Mouse (Mus musculus) cerebellum, adult 11-12 months (tissue): ENCODE data around the gene Rtn4.
"Not testable (repeated sequence)": the region's sequence is repeated elsewhere in the genome, so short reads cannot be mapped to it uniquely, and the experiment has no call there.

Experiments used
- DNase-seq: peaks from one replicate; pipeline ENCODE4 v3.0.0; 2022

Rtn4 gene

DNA sequence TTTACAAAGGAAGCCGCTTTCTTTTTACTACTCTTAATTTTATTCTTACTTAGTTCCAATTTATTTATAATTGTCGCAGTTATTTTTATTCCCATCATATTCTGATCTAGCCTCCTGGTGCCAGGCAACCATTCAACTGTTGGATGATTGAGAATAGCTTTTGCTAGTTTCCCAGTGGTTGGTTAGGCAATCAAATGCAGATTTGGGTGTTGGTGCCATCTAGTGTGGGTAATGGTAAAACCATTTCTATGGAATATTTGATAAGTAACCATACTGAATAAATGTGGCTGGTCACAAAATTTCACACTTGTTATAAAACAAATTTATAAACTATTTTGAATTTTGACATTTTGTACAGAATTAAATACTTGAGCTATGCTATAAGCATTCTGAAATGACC is 22.0 kb downstream of the Rtn4 start:
- no peak for DNase-seq

DNA sequence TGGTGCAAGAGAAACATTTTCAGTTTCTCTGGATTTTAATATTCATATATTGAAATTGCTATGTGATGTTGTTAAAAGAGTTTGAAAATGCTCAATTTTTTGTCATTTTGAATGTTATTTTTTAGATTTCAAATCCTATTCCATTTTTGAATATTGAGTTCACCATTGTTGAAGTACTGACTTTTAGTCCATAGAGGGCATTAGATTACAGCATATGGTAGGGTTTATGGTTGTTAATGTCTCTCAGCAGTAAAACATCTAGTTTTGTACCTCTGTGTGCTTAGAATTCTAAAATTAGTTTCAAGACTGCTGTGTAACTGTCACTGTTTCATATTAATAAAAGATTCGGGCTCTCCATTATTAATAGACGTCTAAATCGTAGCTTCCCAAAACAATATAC is 22.8 kb downstream of the Rtn4 start:
- DNase-seq, result no peak

DNA sequence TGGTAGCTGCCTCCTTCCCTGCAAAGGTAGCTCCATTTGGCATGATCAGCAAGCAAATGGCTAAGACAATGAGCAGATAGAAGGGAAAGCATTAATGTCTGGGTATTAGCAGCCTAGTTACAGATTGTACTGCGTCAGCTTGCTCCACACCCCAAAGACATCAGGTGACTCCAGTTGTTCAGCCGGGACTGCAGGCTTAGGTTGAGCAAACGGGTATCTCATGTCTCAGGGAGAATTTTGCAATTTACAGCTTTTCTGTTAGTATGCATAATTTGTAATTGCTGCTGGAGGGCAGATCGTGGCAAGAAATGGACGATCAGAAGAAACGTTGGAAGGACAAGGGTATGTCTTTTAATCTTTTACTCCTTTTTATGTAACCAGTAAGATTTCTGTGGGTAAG is 25.8 kb downstream of the Rtn4 start:
- DNase-seq, result no peak

DNA sequence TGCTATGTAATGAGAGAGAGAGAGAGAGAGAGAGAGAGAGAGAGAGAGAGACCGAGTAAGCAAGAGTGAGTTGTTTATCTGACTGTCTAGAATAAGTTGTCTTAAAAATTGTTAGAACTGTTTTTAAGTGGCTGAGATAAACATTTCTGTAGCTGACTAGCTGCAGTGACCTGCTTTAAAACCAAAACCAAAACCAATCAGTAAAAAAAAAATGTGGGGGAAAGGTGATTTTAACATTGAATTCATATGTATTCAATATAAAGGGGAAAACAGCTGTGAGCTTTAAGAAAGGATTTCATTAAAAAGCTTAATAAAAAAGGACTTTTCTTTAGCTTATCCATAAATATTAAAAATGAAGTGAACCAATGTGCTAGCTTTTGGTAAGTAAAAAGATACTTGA is 26.9 kb downstream of the Rtn4 start:
- no peak for DNase-seq

DNA sequence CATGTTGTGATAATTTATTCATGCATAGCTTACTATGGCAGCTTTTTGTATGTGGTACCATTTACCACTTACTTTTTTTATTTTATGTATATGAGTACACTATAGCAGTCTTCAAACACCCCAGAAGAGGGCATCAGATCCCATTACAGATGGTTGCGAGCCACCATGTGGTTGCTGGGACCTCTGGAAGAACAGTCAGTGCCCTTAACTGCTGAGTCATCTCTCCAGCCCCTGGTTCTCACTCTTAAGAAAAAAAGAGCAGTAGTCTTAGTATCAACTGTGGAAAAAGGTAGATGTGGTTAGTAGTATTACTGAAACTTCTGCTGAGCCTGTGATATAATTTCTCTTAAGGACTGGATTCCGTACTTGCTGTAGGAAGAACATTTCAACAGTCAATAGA is 31.5 kb downstream of the Rtn4 start:
- no peak for DNase-seq

DNA sequence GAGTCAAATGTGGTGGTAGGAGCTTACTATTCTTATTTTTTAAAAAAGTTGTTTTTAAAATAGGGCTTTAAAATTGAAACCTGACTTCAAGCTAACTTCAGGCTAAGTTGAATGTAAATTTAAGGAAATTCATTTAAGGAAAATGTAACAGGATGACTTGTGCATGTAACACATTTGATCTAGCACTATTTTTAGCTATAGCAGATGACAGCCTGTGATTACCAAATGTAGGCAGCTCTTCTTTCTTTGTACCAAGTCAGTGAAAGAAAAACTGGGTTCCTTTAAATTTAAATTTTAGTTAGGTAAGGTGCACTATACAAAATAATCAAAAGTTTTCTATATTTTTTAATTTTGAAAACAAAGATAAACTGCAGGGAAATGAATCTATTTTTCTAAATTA is 32.4 kb downstream of the Rtn4 start:
- no peak for DNase-seq

DNA sequence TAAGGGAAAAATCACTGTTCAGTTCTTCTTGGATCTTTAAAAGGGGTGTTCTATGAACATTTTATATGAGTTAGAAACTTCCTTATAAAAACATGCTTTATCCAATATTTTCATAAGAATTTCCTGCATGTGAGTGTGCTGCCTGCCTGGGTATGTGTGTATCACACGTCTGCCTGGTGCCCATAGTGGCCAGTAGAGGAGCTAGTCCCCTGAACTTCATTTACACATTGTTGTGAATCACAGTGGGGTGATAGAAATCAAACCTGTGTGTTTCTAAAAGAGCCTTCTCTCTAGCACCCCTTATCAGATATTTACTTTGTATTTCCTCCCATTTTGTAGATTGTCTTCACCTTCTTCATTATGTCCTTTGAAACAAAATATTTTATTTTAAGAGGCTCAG is 32.9 kb downstream of the Rtn4 start:
- no peak for DNase-seq

DNA sequence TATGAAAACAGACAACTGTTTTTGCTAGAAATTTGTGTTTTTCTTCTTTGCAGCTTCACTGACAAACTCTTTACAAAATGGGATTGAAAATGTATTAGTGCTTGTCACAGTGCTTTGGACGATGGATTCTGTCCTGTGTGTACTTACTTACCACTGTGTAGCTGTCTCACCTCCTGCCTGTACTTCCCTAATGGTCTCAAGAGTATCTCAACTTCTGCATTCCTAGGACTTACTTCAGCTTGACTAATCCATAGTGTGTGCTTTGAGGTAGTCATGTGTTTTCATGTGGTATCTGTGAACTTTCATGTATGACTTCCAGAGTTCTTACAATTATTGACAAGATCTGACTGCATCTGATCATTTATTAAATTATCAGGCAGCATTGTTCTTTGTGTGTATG is 35.2 kb downstream of the Rtn4 start:
- no peak for DNase-seq

DNA sequence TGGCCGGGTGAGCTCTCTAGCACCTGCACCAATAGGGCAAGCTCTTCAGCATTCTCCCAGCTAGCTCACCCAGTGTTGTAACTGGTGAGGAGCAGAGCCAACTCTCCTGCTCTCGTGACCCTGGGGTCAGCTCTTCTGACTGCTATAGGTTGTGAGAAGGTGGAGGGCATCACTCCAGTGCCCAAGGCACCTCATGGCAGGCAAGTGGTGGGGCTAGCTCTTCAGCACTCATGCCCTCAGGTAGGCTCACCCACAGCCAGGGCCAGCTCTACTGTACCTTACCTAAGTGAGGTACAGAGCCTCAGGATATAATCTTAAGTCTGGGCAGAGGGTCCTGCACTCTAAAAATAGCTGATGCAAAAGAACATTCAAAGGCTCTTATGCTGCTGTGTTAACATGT is 47.0 kb downstream of the Rtn4 start:
- no peak for DNase-seq

DNA sequence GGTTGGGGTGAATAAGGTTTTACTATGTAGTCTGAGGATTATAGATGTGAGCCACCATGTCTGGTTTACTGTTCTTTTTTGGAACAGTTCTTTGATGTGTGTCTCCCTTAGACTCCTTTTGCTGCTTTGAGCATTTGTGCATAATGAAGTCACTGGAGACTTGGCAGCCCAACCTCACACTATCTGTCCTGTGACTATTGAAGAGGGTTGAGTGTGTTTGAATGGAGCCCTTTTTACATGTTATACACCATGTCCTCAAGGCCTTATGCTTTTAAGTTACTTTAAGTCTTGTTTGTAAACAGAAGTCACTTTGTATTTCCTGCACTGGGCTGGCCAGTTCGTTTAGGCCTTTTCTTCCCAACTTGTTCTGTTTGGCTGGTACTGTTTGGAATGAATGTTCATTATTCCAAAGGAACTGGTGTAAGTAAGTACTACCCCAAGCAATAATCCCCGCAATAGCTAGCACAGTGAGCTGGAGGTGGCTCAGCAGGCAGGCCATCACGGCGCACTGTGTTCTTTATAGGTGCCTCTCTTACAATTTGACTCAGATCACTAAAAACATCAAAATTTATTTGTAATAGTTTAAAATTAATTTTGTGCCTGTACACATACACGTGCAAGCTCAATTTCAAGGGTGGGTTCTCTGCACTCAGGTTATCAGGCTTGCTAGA is 52.1 kb downstream of the Rtn4 start:
- DNase-seq, result no peak

DNA sequence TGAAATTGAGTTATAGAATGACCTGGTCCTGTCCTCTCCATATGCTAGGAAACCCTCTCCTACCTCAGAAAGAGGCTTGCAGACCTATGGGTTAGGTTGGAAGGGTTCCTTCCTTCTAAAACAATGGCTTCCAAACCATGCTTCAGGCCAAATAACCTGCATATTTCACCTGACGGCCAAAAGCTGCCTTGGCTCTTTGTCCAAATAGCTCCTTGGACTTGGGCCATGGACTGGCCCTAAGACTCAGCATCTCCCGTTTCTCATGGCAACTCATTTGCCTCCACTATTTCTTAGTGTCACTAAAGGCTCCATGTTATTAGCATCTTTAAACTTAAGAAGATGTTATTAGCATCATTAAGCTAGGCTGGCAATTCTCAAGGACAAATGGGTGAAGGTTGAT is 52.8 kb downstream of the Rtn4 start:
- peak; percentile 39 for DNase-seq

DNA sequence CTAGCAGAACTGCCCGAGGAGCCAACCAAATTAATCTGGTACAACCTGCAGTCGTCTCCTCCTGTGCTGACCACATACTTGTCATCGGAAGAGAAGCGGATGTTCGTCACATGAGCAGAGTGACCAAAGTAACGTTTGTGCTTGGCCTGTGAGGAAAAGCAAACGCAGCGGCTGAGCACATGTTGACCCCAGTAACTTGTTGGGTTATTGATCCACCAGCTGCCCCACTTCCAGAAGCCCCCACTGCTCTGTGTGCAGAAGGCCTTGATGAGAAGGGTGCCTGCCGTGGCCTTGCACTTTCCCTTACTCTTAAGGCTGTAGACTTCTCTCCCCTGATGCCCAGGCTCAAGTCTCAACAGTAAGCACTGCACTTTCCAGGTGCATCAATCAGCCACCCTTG is 53.5 kb downstream of the Rtn4 start:
- DNase-seq, result no peak

DNA sequence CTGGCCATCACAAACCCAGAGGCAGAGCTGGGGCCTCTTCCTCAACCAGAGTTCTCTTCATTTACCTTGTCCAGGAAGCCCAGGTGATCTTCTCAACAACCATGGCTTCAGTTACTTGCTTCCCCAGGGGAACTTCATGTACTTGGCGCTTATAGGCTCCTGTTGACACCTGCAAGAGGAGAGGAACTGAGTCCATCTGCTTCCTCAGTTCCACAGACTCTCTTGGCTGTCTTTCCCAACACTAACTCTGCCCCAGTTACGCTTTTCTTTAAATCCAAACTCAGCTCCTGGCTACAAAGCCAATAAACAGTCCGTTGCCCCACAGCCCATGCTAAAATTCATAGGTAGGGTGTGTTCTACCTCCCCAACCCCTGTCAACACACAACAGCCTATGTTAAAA is 54.6 kb downstream of the Rtn4 start:
- no peak for DNase-seq

DNA sequence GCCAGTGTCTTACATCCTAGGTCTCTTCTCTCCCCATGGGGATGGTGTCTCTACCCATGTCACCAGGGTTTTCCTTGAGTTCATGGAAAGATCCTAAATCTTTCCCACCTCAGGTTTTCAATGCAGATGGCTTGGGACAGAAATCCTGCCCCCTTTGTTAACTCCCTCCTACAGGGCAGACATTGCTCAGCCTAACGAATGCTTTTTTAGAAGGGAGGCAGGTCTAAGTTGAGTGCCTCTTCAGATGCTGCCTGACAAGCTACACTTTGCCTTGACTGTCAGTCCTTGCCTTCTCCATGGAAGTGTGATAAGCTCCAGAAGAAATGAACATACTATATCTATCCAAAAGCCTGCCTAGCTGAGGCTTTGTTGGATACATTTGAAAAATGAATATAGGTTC is 55.1 kb downstream of the Rtn4 start:
- DNase-seq, result no peak

DNA sequence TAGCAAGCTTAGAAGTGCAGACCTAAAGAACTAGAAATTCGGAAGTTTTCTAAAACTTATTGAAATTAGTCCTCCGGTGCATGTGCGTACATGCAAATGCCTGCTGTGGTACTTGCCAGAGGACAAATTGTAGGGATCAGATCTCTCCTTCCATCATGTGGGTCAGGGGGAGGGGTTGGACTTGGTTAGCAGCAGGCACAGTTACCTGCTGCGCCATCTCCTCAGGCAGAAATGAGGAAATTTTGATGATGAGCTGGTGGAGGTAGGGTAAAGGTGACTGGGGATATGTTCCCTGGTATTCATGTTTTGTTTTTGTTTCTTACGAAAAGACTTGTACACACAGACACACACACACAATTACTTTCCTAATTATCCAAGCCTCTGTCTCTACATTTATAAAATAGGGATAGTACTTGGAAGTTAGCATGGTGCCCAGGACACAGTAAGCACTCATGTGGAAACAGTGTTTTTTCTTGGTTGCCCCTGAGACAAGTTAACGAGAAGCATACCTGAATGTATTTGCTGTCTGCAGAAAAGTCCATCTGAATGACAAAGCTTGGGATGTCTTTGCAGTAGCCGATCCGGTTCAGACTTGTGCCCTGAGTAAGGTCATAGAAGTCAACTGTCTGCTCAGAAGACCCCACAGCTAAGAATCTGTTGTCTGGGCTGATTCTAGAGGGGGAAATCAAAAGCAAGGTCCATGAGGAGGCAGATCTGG is 56.2 kb downstream of the Rtn4 start:
- DNase-seq, result no peak

DNA sequence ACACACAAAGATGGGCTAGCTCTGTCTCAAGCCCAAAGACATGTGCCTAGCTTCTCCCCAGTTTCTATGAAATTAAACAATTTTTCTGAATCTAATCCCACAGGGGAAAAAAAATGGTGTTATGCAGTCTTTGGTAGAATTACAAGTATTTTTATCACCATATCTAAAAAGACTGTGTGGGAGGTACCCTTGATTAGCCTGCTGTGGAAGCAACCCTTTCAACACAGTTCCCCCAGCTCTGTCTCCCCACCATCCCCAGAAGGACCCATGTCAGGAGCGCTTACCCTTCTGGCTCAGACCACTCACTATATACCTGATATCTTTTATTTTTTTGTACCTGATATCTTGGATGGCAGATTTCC is 56.7 kb downstream of the Rtn4 start:
- DNase-seq, result no peak

DNA sequence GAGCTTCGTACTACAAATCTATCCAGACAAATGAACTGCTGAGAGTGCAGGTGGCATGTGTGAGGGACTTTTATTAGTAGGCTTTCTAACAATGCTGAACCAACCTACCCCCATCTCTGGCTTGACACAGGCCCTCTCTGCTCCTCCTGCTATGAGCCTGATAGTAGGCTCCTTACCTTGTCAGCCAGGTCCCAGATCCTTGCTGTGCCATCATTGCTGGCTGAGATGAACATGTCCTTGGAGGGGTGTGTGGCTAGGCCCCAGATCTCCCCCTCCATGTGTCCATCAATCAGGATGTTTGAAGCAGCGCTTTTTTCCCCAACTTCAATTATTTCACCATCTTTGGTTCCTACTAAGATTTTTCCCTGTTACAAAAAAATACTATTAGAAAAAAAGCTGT is 58.3 kb downstream of the Rtn4 start:
- DNase-seq, result no peak

DNA sequence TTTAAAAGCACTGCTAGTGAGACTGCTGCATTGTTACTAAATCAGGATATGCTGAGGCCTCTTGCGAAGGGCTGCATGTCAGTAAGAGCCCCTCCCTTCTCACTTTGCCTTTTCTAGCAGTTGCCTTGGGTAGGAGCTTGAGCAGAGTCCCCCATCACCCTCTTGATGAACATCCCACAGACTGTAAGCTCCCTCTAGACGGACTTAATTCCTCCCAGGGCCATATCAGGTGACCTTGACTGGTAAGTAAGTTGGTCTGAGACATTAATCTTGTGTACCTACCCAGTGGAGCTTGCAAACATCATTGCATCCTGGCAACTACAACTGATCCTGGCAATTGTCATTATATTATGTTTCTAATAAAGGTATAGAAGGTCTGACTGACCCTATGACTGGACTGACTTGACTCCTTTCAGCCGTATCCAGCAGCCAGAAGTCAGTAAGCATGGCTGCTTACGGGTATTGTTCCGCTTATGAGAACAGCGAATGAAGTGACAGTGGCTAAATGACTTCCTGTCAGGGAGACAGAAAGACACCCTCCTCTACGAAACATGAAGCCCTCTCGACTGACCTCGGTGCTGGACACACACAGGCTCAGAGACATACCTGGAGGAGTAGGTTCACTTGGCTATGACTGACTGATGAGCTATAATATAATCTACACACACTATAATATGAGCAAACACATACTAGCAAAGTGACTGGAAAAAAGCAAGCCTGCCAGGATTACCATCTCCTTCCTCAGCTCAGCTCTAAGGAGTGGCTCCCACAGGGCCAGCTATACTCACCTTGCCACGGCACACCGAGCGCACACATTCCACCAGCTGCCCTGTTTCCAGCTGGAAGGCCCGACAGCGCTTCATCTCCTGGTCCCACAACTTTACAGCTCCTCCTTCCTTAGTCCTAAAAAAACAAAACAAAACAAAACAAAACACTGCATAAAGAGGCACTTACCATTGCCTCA is 59.2 kb downstream of the Rtn4 start:
- DNase-seq, result no peak

DNA sequence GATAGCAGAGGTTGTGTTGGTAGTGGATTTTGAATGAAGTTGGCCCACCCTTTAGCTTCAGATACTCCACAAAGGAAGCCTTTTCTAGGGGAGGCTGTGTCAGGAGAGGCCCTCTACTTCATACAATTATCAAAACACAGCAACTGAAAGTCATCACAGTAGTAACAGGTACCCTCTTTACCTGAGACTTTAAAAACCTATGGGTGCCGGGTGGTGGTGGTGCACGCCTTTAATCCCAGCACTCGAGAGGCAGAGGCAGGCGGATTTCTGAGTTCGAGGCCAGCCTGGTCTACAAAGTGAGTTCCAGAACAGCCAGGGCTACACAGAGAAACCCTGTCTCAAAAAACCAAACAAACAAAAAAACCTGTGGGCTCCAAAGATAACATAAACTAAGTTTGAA is 63.3 kb downstream of the Rtn4 start:
- not testable (repeated sequence) for DNase-seq

DNA sequence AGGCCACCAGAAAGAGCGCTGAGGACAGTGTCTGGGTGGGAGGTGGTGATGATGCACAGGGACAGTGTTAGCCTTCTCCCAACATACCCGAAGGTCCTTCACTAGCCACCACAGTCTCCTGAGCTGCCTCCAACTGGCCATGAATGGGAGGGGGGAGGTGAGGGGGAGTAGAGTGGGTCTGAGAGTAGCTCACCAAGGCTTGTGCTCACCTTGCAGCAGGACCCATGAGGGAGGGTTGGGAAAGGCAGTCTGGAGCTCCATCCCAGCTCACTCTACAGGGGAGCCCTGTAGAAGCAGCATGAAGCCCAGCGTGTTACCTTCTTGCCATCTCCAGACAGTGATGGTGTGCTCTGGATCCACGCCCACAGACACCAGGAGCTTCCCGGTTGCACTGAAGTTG is 65.9 kb downstream of the Rtn4 start:
- no peak for DNase-seq

DNA sequence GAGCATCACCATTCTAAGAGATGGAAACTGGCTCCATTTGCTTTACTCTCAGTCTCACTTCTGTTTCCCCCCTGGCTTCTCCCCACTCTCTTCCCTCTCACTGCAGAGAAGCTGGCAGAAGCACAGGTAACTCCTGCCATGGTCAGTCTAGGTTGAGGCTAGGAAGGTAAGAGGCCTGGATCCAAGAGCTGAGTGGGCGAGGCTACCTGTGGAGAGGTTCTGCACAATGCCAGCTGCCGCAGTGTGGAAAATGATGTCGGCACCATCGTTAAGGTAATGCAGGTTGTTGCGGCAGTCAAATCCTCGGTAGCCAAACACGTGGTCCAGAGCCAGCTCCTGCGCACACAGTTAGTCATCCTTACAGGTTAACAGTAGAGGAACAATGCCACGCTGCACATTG is 68.6 kb downstream of the Rtn4 start:
- peak; percentile 46 for DNase-seq

DNA sequence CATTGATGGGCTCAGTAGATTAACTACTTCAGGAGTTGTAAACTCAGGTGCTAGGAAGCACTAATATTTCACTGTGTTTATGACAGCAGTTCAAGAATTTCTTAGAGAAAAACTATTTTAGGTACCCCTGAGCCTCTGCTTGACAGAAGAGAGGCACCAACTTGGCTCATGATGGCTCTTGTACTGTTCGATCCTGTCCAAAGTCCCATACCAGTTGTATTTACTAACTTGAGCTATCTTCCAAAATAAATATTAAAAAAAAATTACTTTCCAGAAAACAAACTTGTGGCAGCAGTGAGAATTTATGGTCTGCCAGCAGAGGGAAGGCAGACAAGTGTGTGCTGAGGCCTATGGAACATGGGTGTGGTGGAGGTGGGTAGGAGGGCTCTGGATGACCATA is 70.0 kb downstream of the Rtn4 start:
- DNase-seq, result no peak

DNA sequence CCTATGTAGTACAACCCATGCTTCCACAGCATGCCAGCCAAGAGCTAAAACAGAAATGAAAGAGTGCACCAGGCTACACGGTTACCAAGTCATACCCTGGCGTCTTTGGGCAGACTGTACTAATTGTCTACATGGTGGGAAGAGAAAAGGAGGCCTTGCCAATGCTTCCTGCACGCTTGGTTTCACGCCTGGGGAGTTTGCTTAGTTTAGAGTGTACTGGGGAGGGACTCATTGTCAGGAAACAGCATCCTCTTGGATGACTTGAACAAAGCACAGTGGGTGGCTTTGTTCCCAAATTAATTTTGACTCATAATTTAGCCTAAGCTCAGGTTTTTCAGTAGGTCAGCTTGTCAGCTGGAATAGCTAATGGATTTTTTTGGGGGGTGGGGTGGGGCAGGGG is 72.3 kb downstream of the Rtn4 start:
- peak; percentile 51 for DNase-seq
